Mouse (Mus musculus): Measurements from ENCODE around the gene Ptger3.

DNA sequence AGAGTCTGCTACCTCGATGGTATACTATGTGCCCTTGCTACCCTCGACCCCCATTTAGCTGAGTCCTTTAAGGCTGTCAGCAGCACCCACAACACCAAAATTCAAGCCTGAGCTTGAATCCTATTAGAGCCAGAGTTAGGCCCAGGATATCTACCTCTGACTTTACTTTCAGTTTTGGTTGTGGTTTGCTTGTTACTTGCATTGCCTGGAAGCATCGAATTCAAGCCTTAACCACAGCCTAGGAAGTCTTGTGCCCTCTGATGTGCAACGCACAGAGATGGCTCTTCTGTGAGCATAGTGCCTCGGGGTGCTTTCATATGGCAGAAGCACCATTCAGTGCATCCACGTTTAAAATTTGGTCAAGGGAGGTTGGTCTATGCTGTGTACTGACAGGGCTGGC lies 5.3 kb downstream of the Ptger3 start:
- TF ChIP-seq CTCF (IDR thresholded peaks at IDR 0.05; ENCODE audit: extremely low read depth, insufficient read depth, insufficient read length, insufficient replicate concordance) (no peak), POLR2A (IDR thresholded peaks at IDR 0.05; ENCODE audit: low read depth, low read length) (no peak)
